Mouse (Mus musculus) heart, postnatal 36 days (tissue): ENCODE results near the gene Nostrin. TPM values are rescaled to one million over a fixed set of nuclear protein-coding genes. Genes with fewer than 3 reads are reported as not detected.

Experiments used
- DNase-seq, 2 experiments: peaks; one replicate each; pipeline ENCODE4 v3.0.0; 2021 to 2022
- intact Hi-C: fragments of 180-260 bp; cut with DNase I; formaldehyde crosslinking; loops from one replicate; pipeline ENCODE4 v1.15.1; 2025
- total RNA-seq, 2 experiments: library from RNA; stranded (reverse); gene quantifications; 2 replicates each; pipeline ENCODE4 v1.2.3; 2021

The Nostrin gene
- total RNA-seq, 2 experiments from 2014 or later = 4.6 to 5.2 TPM

- intact Hi-C loops = no loop called here
- no peak for DNase-seq
Measured at GRCm38 (mm10) chr2:69188732-69189131, 53.1 kb downstream of the Nostrin start.

- intact Hi-C loops = no loop called here
Measured at GRCm38 (mm10) chr2:69189222-69189621, 53.6 kb downstream of the Nostrin start.

GRCm38 (mm10) chr2:69191059-69191458 lies 55.5 kb downstream of the Nostrin start:
- intact Hi-C loops = no loop called here
- DNase-seq = no peak

More at GRCm38 (mm10) chr2:69189222-69189621, 53.6 kb downstream of the Nostrin start:
- no peak for DNase-seq

GRCm38 (mm10) chr2:69193555-69193954 lies 58.0 kb downstream of the Nostrin start:
- no peak for DNase-seq
- intact Hi-C loops = no loop called here

- intact Hi-C loops = no loop called here
- no peak for DNase-seq
Measured at GRCm38 (mm10) chr2:69205185-69205584, 69.6 kb downstream of the Nostrin start.

GRCm38 (mm10) chr2:69205791-69206351 lies 70.3 kb downstream of the Nostrin start, which contains the start of gene Spc25:
TSS of gene Spc25 (minus strand) at chr2:69206194.
- intact Hi-C loops = no loop called here
- peak; percentile 84 for DNase-seq

- intact Hi-C loops = no loop called here
- peak in 1 of 2 experiments; percentile 12 for DNase-seq
Measured at GRCm38 (mm10) chr2:69206523-69206922, 70.9 kb downstream of the Nostrin start.

- intact Hi-C loops = no loop called here
- DNase-seq = no peak
Measured at GRCm38 (mm10) chr2:69209684-69210083, 74.1 kb downstream of the Nostrin start.

- no peak for DNase-seq
- intact Hi-C loops = no loop called here
Measured at GRCm38 (mm10) chr2:69210773-69211172, 75.2 kb downstream of the Nostrin start, which contains the start of gene G6pc2. TSS of gene G6pc2 (plus strand) at chr2:69211073.

- intact Hi-C loops = no loop called here
Measured at GRCm38 (mm10) chr2:69212652-69213051, 77.1 kb downstream of the Nostrin start.

GRCm38 (mm10) chr2:69215242-69215641 lies 79.6 kb downstream of the Nostrin start:
- intact Hi-C loops = no loop called here

More at GRCm38 (mm10) chr2:69212652-69213051, 77.1 kb downstream of the Nostrin start:
- no peak for DNase-seq

GRCm38 (mm10) chr2:69221868-69222416 lies 86.3 kb downstream of the Nostrin start:
- intact Hi-C loops = no loop called here
- no peak for DNase-seq

More at GRCm38 (mm10) chr2:69215242-69215641, 79.6 kb downstream of the Nostrin start:
- DNase-seq = no peak

GRCm38 (mm10) chr2:69222815-69223214 lies 87.2 kb downstream of the Nostrin start:
- no peak for DNase-seq
- intact Hi-C loops = no loop called here

- intact Hi-C loops = no loop called here
- DNase-seq = no peak
Measured at GRCm38 (mm10) chr2:69224724-69225123, 89.1 kb downstream of the Nostrin start.

- no peak for DNase-seq
- intact Hi-C loops = no loop called here
Measured at GRCm38 (mm10) chr2:69226876-69227275, 91.3 kb downstream of the Nostrin start.

- intact Hi-C loops = no loop called here
- DNase-seq = no peak
Measured at GRCm38 (mm10) chr2:69228635-69229034, 93.0 kb downstream of the Nostrin start.

- intact Hi-C loops = no loop called here
- DNase-seq = no peak
Measured at GRCm38 (mm10) chr2:69230137-69230536, 94.5 kb downstream of the Nostrin start.

GRCm38 (mm10) chr2:69232101-69232500 lies 96.5 kb downstream of the Nostrin start:
- intact Hi-C loops = no loop called here
- DNase-seq = no peak

- no peak for DNase-seq
- intact Hi-C loops = no loop called here
Measured at GRCm38 (mm10) chr2:69234976-69235678, 99.5 kb downstream of the Nostrin start.
